Mouse (Mus musculus) cerebellum, postnatal 4 days (tissue): Measurements from ENCODE around the gene Ccdc107.
"Not testable (repeated sequence)": the region's sequence is repeated elsewhere in the genome, so short reads cannot be mapped to it uniquely, and the experiment has no call there.

Source experiments
- DNase-seq, 2 experiments: peaks; one replicate each; pipeline ENCODE4 v3.0.0; 2022; ENCODE audit warnings: low spot score in 2 of 2, mixed read lengths in 1 of 2

Ccdc107 gene

GRCm38 (mm10) chr4:43485666-43486065 lies 7.0 kb upstream of the Ccdc107 start:
- not testable (repeated sequence) for DNase-seq

- no peak for DNase-seq
Observed at GRCm38 (mm10) chr4:43489611-43490010, 3.1 kb upstream of the Ccdc107 start.

DNA sequence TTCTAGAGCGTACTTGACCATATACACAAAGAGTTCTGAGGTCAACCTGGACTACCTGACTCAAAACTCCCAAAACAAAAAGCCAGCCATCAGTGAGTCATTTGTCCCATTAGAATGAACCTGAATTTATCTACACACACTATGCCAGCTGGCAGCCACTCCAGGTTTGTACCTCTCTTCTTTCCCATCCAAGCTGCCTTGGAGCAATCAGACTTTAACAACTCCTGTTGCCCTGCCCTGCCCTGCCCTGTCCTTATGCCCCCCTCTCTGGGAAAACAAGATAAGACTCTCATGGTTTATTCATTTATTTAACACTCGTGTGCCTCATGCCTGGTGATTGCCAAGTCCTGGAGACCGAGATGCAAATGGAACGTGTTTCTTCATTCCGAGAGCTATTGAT lies 1.9 kb upstream of the Ccdc107 start:
- no peak for DNase-seq

DNA sequence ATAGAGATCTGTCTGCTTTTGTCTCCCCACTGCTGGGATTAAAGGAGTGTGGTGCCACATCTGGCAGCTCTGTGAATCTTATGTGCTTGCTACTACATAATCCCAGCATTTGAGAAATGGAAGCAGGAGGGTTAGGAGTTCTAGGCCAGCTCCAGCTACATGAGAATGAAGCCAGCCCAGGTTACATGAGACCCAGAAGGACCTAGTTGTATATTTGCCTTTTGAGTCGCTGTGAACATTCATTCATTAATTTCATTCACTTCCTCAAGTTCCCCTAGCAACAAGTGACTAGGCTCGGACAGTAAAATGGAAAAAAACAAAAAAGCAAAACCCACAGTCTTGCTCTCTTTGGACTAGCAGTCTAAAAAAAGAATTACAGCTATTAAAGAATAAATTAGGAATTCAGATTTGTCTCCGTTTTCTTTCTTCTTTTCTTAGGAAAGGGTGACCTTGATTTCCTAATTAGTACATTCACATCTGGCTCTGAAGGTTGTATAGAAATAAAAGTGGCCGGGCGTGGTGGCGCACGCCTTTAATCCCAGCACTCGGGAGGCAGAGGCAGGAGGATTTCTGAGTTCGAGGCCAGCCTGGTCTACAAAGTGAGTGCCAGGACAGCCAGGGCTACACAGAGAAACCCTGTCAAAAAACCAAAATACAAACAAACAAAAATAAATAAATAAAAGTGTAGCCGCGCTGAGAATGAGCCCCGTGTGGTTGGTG lies 439 bp upstream of the Ccdc107 start:
- no peak for DNase-seq

DNA sequence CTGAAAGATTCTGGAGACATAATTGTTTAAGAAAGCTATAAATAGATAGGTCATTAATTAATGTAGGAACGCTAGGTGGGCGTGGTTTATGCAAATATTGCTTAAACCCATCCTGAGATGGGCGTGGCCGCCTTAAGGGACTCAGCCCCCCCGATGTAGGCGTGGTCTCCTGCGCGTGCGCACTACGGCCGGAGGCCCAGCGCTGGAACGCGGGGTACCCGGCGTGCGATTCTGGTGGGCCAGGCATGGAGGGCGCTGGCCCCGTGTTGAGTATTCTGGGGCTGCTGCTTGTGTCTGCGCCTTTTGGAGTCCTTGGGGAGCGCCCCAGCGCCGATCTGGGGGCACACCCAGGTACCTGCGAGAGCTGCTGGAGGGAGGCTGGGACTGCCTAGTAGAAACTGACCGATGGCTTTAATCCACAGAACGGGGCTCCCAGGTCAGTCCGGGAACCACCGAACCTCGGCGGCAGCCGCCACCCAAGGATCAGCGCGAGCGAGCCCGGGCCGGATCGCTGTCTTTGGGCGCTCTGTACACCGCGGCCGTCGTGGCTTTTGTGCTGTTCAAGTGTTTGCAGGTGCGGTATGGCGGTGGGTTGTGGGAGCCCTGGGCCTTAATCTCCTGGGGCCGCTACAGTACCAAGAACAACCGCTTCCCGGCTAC lies 616 bp downstream of the Ccdc107 start:
- peak; percentile 97 to 98 for DNase-seq

- DNase-seq: no peak
Observed at GRCm38 (mm10) chr4:43493846-43494240, 1.1 kb downstream of the Ccdc107 start.

GRCm38 (mm10) chr4:43496587-43496986 lies 3.9 kb downstream of the Ccdc107 start:
- no peak for DNase-seq

- no peak for DNase-seq
Observed at GRCm38 (mm10) chr4:43497405-43497804, 4.7 kb downstream of the Ccdc107 start.

DNA sequence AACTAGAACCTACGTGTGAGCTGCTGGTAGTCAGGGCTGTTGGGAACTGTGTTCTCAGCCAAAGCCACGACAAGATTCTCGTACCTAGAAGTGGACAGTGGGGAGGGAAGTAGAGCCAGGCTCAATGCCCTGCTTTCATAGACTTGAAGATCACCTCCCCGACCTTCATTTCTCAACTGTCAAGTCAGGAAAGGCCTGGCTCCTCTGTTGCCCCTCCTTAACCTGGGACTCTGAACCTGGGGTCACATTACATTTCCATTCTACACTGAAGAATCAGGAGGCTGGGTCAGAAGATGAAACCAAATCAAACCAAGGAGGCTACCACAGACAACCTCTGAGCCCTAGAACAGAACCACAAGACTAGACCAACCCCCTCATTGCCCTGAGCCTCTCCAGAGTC lies 5.2 kb downstream of the Ccdc107 start:
- DNase-seq: no peak

DNA sequence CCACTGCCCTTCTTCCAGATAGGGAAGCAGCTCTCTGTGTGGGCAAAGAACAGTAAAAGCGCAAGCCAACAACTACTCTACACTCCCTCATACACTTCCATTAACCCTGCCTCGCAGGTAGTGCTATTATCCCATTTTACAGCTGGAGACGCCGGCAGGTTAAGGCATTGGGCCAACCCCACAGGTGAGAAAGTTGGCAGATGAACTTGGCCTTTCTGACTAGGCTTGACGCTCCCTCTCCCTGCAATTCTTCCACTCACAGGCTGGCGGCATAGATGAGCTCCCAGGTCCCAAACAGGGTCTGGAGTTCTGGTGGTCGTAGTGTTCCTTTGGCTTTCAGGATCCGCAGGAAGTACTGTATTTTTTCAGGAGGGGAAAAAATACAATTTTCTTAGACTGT lies 6.3 kb downstream of the Ccdc107 start:
- no peak for DNase-seq

GRCm38 (mm10) chr4:43499407-43500333 lies 7.0 kb downstream of the Ccdc107 start, which contains the start of gene Arhgef39:
Arhgef39 (minus strand) TSS chr4:43499695.
- peak; percentile 61 to 75 for DNase-seq

DNA sequence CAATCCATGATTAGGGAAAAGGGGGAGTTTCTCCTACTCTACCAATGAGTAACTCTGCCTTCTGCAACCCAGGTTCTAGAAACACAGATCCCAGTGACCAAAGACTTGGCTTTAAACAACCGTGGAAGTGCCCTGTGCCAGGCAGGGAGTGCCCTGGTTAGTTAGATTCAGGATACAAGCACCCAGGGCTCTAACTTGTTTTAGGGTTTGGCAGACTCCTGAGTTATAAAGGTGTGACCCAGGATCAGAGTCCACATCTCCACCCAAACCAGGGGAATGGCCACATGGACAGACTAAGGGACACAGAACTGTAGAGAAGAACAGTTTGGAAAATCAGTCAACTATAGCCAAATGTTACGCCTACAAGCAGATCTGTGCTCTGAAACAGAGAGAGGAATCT lies 10.3 kb downstream of the Ccdc107 start:
- no peak for DNase-seq

DNA sequence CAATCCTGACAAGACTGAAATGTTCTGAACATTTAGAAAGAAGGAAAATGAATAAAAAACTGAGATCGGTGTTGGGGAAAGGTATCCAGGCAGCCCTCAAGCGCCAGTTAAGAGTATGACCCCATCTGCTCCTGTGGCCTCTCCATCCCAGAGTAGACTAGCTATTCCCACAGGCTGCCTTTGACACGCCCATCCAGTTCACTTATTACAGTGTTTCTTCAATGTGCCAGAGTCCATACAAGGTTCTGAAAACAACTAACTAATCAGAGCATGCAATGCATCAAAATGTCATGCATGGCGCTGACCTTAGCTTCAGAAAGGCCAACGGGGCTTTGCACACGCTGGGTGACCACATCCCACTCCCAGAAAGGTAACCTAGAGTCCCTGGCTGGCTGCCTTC lies 10.8 kb downstream of the Ccdc107 start:
- no peak for DNase-seq

DNA sequence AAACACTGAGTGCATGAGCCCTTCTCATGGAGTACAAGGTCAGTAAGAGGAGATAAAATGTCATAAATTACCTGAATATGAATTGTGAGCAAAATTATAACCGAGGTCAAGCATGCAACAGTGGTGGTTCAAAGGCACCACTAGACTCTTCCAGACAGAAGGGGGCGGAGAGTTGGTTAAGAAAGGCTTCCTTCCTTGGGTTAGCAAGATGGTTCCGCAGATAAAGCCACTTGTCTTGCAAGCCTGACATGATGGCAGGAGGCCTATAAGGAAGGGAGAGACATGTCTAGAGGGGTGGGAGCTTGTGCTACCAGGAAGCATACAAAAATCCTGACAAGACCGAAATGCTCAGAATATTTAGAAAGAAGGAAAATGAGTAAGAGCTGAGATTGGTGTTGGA lies 11.6 kb downstream of the Ccdc107 start:
- DNase-seq: no peak

- DNase-seq: no peak
Observed at GRCm38 (mm10) chr4:43506074-43506473, 13.4 kb downstream of the Ccdc107 start.

- DNase-seq: peak in 1 of 2 experiments; percentile 49
Observed at GRCm38 (mm10) chr4:43506536-43507185, 14.0 kb downstream of the Ccdc107 start, which contains the start of gene Car9. Car9 (plus strand) TSS chr4:43506966.

GRCm38 (mm10) chr4:43507938-43508665 lies 15.4 kb downstream of the Ccdc107 start:
- DNase-seq: no peak

DNA sequence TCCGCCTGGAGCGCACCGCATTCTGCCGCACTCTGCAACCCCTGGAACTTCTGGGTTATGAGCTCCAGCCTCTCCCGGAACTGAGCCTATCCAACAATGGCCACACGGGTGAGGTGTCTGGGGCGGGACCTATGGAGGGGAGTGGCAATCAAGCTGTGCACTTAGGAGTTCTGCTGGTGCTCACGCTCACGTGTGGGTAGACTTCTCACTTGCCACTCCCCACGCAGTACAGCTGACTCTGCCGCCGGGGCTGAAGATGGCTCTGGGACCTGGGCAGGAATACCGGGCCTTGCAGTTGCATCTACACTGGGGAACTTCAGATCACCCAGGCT lies 15.9 kb downstream of the Ccdc107 start:
- DNase-seq: no peak

DNA sequence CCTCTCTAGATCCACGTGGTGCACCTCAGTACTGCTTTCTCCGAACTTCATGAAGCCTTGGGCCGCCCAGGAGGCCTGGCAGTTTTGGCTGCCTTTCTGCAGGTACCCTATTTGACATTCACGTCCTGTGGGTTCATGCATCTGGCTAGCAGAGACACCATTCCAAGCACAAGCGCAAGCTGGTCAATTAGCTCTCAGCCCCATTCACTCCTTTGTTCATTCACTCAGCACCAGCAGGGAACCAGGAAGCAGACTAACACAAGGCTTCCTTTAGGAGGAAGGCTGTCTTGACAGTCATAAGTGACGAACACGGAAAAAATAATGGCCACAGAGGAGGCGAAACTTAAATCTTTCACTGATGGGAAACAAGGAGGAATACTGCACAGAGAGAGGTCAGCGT lies 16.4 kb downstream of the Ccdc107 start:
- no peak for DNase-seq

GRCm38 (mm10) chr4:43511675-43512454 lies 19.2 kb downstream of the Ccdc107 start:
- DNase-seq: no peak
